Mouse (Mus musculus): ENCODE data around the gene Gm11541.

Gm11541 gene

DNA sequence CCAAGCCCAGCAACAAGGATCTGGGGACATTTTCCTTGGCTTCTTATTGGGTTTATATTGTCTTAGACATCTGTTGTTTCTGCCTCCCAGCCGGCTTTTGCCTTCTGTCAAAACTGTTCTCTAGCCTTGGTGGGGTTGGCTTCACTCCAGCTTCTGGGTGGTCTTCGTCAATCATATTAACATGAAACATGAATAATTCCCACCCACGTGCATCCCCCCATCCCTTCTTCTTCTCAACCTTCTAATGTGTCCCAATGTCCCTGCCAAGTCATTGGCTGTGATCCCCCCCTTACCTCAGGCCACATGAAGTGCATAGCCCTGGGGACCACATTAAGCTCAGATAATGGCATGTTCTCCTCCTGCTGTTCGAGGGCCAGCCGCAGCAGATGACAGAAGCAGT is at the start of gene Gm11541:
Gene Gm11541 (minus strand): TSS at position 28 of the 400 bp plus-strand sequence.
- in situ Hi-C loops (cut with MboI, MseI): no loop called here

DNA sequence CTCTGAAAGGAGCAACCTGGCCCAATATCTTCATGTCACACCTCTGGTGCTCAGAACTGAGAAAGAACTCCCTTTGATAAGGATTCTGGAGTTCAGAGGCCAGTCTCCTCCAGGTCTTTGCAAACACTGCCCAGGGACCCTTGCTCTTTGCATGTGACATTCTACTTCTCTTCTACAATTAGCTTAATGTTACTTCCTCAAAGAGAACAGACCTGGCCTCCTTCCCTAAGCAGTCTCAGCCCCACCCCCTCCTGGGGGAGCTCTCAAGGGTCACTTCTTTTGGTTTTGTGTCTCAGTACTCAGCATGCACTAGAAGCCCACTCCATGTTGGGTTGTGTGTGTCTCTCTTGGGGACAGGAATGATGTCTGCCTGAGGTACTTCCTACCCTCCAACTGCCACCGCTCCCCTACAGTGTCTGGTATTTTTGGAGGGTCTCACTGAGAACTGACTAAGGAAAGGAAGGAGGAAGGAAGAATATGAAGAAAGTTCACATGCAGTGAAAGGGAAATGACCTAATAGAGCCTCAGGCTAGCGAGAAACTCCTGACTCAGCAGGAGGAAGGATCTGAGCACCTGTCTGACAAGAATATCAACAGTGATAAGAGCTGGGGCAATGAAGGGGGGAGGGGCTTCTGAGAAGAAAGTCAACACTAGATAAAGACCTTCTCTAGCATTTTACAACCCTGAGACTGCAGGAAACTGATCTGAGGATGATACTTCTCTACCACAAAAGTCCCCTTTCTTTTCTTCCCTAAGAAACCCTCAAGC is 48.8 kb upstream of the Gm11541 start:
- in situ Hi-C loops (cut with MboI, MseI): no loop called here

DNA sequence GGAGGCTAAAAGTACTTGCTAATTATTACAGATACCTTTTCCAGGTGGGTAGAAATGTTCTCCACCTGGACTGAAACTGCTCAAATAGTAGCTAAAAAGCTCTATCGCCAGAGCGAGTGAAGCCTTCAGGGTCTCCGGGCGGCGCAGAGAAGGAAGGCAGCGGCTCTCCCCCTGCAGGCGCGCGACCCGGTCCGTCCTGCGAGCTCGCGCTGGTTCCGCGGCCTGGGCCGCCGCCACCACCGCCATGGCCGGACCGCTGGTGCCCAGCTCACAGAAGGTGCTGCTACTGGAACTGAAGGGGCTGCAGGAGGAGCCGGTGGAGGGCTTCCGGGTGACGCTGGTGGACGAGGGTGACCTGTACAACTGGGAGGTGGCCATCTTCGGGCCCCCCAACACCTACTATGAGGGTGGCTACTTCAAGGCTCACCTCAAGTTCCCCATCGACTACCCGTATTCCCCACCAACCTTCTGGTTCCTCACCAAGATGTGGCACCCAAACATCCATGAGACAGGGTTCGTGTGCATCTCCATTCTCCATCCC is 37.5 kb upstream of the Gm11541 start, which contains the start of gene Cdc34b:
Gene Cdc34b (plus strand): TSS at position 51 of the 541 bp plus-strand sequence.
- in situ Hi-C loops (cut with MboI, MseI): no loop called here

DNA sequence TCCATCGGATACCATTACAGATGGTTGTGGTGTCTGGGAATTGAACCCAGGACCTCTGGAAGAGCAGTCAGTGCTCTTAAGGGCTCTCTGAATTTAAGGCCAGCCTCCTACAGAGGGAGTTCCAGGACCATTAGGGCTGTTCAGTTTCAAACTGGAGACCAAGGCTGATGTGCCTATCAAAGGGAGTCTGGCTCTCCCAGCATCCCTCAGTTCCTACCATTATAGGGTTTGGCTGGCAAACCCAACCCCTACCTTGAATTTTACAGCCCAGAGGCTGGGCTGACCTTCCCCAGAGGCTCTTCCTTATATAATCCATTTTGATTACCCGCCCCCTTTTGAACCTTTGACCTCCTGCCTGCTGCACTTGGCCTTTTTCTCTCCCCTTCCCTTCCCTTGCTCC is 31.4 kb upstream of the Gm11541 start:
- in situ Hi-C loops (cut with MboI, MseI): no loop called here

DNA sequence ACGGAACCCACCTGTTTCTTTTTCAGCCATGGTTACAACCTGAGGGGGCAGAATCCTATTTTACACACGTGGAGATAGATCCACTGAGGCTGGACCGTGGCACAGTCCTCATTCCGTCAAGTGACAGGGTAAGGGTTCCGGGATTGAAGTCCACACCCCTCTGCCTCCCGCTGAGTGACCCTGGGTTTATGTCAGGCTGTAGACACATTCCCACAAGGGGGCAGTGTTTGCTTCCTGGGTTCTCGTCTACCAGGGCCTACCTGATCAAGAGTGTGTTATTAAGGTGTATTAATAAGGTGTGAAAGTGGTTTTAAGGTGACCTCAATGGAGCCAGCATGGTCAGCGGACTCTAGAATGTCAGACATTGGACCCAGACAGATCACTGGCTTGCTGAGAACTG is 28.5 kb upstream of the Gm11541 start:
- in situ Hi-C loops (cut with MboI, MseI): no loop called here

DNA sequence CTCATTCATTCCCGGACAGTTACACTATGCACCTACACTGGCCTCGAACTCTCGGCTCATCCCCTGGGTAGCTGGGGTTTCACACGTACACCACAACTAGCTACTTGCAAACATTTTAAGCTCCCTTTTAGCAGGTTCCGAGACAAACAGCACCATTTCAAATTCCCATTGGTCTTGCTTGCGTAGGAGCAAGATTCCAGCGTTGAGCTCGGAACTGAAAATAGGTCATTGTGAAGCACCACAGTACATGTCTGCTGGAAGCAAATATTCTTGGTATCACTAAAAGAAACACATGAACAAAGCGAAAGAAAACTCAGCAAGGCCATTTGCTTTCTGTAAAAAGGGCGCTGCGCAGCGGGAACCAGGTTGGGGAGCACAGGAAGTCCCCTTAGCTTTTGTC is 26.9 kb upstream of the Gm11541 start:
- in situ Hi-C loops (cut with MboI, MseI): no loop called here

DNA sequence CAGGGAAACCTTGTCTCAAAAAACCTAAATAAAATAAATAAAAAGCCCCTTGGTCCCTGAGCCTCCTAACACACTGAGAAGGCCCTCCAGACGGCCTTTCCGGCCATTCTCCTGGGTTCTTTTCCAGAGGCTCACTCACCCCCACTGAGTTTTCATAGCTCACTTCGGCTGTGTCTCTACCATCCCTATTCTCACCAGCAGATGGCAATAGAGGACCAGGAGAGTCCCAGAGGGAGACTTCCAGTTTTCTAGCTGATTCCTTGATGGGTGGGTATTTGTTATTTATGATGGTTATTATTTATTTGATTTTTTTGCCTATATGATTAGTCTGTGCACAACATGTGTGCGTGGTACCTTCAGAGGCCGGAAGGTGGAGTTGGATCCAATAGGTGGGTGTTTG is 26.0 kb upstream of the Gm11541 start:
- in situ Hi-C loops (cut with MboI, MseI): no loop called here

DNA sequence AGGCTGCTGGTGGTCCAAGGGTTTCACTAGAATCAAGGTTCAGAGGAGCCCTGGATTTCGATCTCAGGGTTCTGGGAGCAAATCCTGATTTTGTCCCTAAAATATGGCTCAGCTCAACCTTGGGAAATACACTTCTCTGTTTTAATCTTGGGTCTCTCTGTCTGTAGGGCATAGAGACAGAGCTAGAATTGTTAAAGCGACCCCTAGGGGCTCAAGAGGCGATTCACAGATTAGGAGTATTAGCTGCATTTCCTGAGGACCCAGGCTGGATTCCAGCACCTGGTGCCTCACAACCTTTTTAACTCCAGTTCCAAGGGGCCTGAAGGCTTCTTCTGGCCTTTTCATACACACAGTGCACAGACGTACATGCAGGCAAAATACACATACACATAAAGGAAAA is 25.3 kb upstream of the Gm11541 start:
- in situ Hi-C loops (cut with MboI, MseI): no loop called here

DNA sequence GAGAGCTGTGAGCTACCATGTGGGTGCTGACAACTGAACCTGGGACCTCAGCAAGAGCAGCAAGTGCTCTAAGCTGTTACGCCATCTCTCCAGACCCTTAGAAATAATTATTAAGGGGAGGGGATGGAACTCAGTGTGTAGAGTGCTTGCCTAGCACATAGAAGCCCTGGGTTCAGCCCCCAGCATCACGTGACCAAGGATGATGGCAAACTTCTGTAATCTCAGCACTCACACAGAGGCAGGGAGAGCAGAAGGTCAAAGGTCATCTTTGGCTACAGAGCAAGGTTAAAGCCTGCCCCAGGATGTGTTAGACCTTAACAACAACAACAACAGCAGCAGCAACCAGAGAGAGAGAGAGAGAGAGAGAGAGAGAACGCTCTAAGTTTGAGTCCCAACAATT is 24.2 kb upstream of the Gm11541 start:
- in situ Hi-C loops (cut with MboI, MseI): no loop called here

DNA sequence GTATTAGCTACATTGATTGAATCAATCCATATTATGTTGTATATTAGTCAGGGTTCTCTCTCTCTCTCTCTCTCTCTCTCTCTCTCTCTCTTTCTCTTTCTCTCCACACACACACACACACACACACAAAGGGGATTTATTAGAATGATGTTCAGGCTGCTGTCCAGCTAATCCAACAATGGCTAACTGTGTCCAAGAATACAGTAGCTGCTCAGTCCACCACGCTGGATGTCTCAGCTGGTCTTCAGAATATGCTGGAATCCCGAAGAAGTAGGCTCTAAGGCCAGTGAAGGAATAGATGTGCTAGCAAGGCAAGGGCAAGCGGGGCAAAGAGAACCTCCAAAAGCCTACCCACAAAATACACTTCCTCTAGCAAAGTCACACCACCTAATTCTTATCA is 23.0 kb upstream of the Gm11541 start:
- in situ Hi-C loops (cut with MboI, MseI): no loop called here

DNA sequence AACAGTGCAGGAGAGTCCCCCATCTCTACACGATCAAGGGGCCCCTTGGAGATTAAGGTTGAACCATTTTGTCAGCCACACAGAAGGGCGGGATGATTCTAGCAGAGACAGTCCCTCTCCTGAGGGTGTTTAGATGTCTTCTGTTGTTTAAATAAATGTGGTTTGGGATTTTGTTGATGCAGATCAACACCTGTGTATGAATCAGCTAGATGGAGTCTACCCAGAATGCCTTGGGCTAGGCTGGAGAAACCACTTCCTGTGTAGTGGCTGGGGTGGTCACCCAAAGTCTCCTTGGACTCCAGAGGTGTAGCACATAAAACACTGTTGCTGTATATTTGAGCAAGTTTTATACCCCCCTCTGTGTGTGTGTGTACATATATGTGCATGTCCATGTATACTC is 14.9 kb upstream of the Gm11541 start:
- in situ Hi-C loops (cut with MboI, MseI): no loop called here

DNA sequence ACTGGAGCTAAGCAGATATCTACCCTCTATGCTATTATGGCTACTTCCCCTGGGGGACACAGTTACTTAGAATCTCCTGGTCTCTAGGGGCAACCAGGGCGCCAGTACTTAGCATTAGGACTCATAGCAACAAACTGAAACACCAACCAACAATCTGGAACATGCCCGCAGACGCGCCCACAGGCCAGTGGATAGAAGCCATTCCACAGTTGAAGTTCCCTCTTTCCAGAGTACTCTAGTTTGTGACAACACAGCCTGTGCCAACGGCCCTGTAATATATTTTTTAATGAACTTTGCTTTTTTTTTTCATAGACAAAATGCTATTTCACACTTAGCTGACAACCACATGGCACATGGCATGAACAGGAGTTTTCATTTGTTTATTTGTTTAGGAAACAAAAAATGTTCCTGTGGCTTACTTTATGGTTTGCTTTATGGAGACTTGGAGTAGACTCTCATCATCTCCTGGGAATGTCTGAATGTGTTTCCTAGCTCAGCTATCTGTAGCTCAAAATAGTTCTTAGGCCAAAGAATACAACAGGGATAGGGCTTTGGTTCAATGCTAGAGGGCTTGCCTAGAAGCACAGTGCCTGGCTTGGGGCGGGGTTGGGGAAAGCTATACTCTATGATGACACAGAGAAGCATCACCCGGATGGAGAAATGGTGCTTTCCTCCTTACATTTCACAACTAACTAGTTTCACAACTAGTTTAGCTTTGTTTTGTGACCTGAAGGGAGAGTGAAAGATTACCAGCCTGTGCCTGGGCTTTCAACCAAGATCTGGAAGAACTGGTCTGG is 14.0 kb upstream of the Gm11541 start:
- in situ Hi-C loops (cut with MboI, MseI): no loop called here

DNA sequence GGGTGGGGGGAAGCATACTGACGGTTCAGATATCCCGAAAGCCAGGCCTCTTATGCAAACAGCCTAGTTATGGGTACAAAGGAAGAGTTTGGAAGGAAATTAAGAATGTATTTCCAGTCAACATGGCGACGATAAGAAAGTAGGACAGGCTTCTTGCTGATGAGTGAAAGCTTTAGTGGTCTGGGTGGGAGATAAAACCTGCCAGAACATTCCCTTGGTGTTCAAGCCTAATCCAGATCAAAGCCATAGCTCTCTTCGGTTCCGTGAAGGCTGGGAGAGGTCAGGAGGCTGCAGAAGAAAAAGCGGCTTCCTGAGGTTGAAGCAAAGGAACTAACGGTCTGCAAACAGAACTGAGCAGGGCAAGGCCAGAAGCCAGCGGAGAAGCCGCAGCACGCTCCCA is 12.9 kb upstream of the Gm11541 start:
- in situ Hi-C loops (cut with MboI, MseI): no loop called here

DNA sequence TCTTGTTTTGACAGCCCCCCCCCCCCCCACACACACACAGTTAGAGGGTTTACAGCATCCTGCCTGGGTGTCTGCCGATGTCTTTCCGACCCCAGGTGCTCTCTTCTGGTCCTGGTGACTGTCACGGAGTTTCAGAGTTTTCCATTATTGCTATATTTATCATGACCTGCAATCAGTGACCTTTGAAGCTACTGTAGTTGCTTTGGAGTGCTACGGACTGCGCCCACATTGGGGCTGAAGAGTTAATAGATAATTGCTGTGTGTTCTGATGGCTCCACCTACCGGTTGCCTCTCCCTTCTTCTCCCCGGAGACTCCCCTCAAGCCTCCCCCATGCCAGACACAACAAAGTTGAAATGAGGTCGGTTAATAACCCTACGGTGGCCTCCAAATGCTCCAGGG is 12.5 kb upstream of the Gm11541 start:
- in situ Hi-C loops (cut with MboI, MseI): no loop called here

DNA sequence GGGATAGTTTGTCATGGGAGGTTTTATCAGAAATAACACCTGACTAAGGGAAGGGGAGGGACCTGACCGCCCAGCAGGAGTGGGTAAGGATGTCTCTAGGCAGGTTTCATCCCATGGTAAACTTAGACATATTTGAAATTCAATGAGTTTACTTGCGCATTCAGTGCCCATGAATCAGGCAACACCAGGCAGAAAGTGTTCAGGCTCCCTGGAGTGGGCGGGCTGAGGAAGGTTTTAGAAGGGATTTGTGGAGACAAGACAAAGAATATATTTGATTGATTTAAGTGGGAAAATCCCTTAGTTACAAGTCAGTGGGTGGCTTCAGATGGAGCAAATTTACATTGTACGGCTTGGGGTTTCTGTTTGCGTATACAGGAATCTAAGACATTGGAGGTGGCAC is 11.3 kb upstream of the Gm11541 start:
- in situ Hi-C loops (cut with MboI, MseI): no loop called here

DNA sequence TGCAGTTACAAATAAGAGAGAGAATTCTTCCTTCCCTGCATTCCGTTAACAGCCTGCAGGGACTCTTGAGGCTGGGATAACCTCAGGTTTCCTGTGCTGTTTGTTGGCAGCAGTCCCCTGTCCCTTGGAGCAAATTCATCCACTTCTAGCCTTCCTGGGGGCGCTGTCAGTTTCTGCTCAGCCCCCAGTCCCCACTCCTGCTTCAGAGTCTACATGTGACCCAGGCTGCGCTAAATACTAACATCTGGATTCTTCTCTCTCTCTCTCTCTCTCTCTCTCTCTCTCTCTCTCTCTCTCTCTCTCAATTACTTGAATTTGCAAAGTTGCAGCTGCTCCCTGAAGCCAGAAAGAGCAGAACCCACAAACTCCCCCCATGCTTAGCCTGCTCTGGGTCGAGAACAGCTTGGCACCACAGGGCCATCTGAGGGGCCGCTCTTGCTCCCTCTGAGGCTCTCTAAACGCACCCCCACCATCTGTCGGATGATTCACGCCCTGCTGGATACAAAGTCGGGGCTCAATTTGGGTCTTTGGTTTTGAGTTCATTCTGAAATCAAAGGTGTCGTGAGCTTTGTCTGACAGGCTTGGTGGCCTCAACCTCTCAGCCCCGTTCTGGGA is 9.1 kb upstream of the Gm11541 start:
- in situ Hi-C loops (cut with MboI, MseI): no loop called here

DNA sequence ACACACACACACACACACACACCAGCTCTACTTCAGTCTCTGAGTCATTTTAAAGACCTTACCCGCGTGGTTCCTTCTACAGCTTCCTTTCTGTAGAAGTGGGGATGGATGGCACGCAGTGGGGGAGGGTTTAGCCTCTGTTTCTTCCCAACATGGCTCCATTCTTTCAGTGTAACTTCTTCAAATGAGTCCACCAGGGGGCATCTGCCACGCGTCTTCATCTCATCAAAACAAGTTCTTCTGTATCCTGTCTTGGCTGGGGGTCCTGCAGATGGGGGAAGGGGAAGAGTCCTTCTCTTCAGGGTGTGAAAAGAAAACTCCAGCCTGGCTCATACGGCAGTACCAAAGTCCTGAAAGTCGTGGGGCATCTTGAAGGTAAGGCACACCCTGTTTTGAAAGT is 279 bp downstream of the Gm11541 start:
- in situ Hi-C loops (cut with MboI, MseI): no loop called here

DNA sequence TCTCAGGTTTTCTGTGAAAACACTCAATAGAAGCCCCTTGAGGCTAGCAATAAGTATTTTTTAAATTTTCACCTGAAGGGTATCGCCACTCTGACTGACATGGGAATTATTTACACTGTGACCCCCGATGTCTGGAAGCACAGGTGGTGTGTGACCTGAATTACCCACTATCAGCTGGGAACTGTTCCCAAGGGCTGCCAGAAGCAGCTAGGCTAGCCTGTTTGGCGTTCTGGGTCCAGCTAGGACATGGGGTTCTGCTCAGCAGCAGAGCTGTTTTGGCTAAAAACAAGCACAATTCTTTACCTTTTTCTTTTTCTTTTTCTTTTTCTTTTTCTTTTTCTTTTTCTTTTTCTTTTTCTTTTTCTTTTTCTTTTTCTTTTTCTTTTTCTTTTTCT is 2.1 kb downstream of the Gm11541 start:
- in situ Hi-C loops (cut with MboI, MseI): no loop called here

DNA sequence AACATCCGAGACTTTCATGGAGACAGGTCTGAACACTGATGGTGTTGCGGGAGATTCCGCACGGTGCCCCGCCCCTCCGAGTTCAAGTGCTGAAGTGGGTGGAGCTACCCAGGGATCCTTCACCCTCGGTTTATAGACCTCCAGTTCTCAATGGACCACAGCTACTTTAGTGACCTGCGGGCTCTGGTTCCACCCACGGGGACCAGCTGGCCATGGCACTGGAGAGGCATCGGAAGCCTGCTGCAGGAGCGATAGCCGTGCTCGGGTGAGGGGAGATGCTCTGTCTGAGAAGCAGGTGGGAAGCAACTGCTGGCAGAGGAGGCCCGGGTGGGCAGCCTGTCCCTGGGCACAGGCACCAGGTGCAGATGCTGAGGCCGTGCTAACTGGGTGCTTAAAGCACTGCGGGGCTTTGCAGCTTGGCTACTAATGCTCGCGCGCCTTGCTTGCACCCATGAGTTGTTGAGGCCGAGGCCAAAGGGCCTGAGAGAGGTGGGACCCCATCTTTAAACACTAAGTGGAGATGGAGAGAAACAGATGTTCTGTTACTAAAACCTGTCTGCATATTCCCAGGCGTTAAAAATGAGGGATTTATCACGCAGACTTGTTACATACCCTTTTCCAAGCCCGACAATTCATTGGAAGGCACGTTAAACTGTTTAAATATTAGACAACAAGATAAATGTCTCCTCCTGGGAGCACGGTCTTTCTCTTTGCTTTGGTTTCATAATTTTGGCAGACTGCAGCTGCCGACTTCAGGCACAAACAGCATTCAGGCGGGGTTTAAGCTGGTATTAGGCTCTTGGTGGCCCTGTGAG is 2.7 kb downstream of the Gm11541 start:
- in situ Hi-C loops (cut with MboI, MseI): no loop called here

DNA sequence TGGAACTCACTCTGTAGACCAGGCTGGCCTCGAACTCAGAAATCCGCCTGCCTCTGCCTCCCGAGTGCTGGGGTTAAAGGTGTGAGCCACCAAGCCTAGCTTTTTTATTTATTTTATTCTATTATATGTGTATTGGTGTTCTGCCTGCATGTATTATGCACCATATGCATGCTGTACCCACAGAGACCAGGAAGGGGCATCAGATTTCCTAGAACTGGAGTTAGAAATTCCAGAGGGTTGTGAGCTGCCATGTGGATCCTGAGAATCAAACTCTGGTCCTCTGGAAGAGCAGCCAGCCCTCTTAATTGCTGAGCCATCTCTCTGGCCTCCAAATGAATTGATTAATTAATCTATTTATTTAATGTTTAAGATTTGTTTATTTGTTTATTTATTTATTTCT is 4.9 kb downstream of the Gm11541 start:
- in situ Hi-C loops (cut with MboI, MseI): no loop called here

DNA sequence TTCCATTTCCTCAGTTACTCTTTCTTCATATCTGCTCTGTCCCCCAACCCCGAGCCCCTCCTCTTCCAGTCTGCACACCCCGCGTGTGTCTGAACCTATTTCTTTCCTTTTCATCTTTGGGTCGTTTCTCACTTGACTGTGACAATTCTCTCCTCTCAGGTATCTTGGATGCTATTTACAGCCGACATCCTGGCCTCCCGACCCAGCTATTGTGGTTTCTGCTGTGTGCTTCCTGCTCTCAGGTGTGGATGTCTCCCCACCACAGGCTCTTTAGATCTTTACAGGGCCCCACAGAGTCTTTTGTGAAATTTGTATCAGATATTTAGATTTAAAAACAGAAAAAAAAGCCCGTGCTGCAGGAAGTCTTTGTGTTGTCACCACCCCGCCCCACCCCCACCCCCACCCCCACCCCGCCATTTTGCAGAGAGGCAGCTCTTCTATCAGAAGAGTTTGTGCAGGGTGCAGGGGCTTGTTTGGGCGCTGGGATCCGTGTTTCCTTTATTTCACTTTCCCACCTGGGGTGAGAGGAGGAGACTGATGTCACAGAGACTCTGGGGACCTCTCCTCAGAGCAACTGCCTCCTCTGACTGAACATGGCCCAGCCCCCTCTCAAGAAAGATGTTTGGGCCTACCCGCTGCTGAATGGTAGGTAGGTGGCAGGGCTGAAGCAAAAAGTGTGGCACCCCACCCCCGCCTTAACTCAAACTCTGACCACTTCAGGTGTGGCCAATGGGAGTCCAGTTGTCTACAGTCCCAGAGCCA is 6.4 kb downstream of the Gm11541 start:
- in situ Hi-C loops (cut with MboI, MseI): no loop called here

Measured in regulatory T cell (primary cell).